Mouse (Mus musculus): ENCODE data around the gene Tmem60.
A peak's percentile ranks its signal among the peaks of the same experiment; 100 is the strongest.

Tmem60 gene

DNA sequence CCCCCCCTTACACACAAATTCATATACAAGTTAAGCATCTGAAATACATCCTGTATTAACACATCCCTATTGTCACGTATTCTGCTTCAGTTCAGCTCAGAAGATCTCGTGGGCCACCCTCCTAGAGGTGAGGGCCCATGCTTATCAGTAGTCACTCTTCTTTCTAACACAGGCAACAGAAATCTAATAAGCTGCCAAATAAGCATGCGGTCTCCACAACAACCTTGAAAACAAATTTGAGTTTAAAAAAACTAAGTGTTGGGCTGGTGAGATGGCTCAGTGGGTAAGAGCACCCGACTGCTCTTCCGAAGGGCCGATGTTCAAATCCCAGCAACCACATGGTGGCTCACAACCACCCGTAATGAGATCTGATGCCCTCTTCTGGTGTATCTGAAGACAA lies 24.2 kb downstream of the Tmem60 start:
- no peak for DNase-seq (ENCODE audit: low read depth)

DNA sequence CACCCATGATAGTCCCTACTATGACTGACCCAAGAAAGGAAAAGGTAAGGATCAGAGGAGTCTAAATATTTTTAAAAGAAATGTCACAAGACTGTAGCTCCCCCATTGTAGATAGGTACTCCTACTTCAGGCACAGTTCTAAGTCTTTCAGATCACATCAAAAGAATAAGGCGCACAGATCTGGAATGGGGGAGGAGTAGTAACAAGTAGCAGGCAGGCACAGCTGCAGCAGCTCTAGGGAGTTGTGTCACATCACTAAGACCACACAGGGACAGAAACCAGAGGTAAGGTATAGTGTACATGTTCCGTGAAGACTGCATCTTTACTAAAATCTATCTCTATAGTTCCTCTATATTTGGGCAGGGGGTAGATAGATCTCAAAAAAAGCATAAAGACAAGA lies 29.8 kb downstream of the Tmem60 start:
- DNase-seq (ENCODE audit: low read depth), result no peak

DNA sequence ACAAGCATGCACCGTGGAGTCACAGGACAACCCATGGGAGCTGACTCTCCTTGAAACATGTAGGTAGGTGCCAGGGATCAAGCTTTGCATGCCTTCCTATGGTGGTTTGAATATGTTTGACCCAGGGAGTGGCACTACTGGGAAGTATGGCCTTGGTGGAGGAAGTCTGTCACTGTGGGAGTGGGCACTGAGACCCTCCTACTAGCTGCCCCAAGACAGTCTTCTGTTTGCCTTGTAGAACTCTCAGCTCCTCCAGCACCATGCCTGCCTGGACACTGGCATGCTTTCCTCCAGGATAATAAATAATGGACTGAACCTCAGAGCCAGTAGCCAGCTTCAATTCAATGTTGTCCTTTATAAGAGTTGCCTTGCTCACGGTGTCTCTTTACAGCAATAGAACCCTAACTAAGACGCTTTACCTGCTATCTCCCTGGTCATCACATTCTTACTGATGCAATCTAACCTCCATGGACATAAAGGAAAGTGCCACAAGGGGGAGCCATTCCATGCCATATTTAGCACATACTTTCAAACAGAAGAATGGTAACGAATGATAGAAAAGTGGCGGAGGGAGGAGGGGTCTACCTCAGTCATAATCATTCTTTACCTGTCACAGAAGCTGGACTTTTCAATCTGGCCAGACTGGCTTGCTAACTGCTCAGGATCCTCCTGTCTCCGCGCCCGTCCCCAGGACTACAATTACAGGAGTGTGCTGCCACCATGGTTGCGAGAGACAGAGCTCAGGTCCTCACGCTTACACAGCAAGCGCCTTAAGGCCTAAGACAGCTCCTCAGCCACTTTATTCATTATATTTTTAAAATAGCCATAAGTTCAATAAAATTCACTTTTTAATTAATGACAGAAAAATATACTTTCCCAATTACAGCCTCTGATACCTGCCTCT lies 31.6 kb downstream of the Tmem60 start:
- DNase-seq (ENCODE audit: low read depth), result peak; percentile 76

DNA sequence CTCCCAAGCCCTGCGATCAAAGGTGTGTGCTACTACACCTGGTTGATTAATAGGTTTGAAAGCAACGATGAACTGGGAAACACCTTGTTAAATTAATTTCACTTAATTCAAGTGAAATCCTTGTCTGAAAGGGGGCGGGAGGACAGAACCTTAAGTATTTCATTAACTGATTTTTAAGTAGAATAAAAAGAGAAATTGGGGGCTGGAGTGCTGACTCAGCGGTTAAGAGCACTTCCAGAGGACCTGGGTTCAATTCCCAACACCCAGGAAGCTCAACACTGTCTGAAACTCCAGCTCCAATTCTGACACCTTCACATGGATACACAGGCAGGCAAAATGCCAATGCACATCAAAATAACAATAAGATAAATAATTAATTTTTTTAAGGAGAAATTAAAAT lies 37.0 kb downstream of the Tmem60 start:
- DNase-seq (ENCODE audit: low read depth), result no peak

DNA sequence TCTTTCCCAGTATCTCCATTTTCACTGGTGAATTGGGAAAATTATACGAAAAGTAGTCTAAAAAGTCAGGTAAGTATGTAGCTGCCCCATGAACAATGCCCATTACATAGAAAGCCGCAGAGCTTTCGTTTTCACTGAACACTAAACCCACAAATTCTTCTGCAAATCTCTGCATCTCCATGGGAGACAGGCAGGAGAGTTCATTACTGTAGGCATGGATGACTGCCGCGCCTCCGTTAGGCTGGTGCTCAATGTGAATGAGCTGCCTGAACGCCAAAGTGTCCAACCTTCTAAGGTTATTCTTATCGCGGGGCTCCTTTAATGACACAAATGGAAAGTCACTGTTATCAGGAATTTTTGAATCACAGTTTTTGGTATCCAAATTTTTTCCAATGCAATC lies 37.6 kb downstream of the Tmem60 start:
- no peak for DNase-seq (ENCODE audit: low read depth)

DNA sequence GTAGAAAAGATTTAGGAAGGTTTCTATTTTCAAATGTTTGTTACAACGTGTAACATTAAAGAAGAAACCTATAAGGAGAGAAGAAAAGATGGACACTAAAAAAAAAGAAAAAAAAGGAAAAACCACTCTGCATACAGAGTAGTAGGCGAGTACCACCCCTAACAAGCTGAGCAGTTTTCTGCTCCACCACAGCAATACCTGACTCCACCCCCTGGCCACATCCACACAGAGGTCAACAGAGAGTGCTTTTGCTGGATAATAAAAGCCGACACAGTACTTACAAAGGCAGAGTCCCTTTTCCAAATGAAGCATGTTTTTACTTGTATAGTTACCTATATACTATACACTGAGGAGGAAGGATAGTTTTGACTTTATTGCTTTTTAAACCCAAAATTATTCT lies 42.6 kb downstream of the Tmem60 start:
- DNase-seq (ENCODE audit: low read depth), result peak; percentile 53

DNA sequence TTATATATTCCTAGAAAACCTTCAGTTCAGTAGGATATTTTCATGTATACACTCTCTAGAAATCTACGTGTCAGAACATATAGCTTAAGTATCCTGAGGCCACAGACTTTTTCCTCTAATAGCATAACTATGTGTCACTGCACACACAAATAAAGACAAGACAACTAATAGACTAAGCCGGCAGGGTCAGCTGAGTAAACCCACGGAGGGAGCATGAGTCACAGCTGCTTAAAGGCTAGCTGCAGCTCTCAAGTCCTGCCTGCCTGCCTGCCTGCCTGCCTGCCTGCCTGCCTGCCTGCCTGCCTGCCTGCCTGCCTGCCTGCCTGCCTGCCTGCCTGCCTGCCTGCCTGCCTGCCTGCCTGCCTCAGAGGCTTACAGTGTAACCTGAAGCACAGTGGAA lies 43.5 kb downstream of the Tmem60 start:
- DNase-seq (ENCODE audit: low read depth), result peak; percentile 75

DNA sequence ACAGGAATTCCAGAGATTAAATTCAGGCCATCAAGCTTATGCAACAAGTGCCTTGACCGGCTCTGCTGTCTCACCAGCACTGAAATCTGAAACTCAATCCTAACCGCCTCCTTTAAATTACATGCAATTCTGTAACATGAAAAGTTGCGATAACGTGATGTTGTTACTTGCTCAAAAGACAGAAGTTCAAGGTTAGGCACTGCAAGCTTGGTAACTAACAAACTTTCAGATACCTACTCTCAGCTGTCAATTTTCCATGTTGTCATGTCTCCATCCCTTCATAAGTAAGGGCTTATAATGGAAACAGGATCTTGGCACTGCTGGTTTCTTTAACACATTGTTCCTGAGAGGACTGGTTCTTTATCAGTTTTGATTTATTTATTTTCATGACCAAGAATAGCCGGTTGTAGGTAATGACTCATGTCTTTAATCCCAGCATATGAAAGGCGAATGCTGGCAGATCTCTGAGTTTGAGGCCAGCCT lies 47.7 kb downstream of the Tmem60 start:
- peak; percentile 58 for DNase-seq (ENCODE audit: low read depth)

DNA sequence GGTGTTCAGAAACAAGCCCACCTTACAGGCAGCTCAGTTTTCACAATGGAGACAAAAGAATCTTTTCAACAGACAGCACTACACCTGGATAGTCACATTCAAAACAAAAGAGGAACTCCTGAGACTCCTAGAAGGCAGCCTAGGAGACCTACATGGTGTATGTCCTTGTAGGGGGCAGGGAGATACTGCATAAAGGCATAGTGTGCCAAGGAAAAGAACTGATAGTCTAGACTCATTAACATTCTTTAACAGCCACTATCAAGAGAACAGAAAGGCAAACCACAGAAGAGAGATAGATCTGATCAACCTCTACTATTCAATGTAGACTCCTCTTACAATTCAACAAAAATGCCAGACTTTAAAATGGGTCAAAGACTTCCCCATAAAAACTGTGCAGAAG lies 48.4 kb downstream of the Tmem60 start:
- no peak for DNase-seq (ENCODE audit: low read depth)

DNA sequence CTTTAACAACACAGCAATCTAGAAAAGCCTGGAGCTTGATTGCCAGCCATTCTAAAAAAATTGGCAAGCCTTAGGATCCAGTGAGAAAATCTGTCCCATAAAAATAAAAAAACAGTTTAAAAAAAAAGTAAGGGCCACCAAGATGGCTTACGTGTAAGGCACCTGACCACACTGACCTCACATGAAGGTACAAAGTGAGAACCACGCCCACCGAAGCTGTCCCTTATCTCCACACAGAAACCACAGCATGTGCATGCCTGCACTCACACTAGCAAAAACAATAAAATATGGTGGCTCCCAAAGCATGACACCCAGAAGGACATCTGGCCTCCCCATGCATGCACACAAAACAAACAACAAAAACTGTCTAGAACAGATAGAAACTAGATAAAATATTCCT lies 49.3 kb downstream of the Tmem60 start:
- peak; percentile 67 for DNase-seq (ENCODE audit: low read depth)

DNA sequence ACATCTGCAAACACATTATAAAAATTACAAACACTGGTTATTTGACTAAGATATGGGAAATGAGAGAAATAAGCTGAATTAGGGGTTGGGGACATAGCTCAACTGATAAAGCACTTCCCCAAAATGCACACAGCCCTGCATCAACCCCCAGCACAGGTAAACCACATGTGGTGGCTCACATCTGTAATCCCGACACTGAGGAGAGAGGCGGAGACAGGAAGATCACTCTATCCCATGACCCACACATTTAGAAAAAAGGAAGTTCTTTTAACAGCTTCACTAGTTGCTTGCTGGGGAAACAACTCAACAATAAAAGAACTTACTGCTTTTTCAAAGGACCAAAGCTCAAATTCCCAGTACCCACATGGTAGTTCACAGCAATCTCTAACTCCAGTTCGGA lies 50.6 kb downstream of the Tmem60 start:
- peak; percentile 83 for DNase-seq (ENCODE audit: low read depth)

DNA sequence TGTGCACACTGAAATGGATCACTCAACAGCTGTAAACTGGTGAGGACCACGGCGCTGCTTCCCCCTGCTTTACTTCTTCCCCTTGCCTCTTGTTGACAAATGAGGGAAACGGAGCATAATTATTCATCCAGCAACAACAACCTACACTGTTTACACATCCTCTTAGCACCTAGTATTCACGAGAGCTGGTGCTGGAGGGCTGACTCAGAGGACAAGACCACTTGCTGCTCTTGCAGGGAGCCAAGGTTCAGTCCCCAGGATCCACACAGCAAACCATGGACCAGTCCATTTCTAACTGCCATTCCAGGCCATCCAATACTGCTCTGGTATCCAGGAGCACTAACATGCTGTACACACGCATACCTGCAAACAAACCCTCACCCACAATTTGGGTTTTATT lies 53.9 kb downstream of the Tmem60 start:
- DNase-seq (ENCODE audit: low read depth), result no peak
